Mouse (Mus musculus) testis, postnatal 14 days (tissue): ENCODE measurements at regions not wholly inside any gene's neighbourhood (a gene's known extent, or its start where the extent isn't known, plus 50 kb on each side); places are given as distances from the start of the nearest gene placed in this dataset.

Experiments
- DNase-seq: peaks from one replicate; pipeline ENCODE4 v3.0.0; 2021; ENCODE audit warnings: low spot score

DNA sequence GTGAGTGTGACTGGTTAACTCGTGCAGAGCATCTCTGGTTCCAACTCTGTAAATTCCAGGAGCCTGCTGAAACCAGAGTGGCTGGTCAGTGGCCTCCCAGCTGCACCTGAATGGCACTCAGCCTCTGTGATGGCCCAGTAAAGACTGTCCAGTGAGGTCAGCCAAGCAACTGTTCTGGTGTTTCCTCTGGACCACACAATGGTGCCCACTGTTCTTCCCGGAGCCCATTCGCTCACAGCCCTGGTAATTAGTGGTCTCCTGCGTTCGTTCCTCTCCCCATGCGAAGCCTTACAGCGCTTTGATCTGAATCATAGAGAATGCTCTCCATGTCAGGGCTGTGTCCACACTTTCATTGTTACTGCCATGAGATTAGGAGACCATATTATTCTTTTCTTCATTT is 75.5 kb downstream of the Enkur start:
- no peak for DNase-seq

DNA sequence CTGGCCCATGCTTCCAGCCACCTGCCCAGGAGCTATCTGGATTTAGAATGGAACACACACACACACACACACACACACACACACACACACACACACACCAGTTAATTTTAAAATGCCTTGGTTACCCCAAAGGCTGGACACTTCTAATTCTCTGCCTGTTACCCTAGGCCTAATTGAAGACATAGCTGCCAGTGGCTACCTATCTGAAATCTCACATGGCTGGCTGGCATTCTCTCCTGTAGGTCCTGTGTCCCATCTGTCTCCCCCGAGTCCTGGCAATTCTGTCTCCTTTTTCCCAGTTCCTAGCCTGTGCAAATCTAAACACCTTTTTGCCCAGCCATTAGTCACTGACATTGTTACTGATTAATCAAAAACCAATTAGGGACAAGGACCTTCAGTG is 78.6 kb downstream of the Enkur start:
- DNase-seq, result no peak

DNA sequence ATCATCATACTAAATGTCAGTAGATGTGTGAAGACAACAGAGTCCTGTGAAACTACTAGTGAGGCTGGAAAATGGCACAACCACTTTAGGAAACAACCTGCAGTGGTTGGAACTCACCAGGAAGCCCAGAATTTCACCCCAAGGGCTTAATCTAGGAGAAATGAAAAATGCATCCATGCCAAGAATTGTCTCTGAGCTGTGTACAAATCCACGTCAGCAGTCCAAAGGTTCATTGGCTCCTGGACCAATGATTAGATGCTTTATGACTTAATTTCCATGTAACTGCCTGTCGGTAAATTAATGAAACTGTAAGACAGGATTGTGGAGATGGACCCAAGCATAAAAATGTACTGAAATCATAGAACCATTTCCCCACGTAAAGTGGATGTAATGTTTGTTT is 82.7 kb downstream of the Enkur start:
- no peak for DNase-seq

DNA sequence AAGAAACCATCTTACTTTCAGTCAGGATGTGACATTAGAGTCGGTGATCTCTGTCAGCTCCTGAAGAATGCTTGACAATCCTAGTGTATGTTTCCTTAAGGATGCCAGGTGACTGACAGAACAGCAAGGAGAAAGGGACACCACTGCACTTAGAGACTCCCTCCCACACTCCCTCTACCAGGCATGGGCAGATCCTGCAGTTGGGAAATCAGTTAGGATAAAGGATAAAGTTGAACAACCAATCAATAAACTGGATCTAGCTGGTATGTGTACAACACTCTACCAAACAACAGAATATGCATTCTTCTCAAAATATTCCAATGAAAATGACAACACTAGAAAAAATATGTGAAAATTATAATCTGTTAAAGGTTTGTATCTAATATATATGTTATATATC is 83.5 kb downstream of the Enkur start:
- no peak for DNase-seq

DNA sequence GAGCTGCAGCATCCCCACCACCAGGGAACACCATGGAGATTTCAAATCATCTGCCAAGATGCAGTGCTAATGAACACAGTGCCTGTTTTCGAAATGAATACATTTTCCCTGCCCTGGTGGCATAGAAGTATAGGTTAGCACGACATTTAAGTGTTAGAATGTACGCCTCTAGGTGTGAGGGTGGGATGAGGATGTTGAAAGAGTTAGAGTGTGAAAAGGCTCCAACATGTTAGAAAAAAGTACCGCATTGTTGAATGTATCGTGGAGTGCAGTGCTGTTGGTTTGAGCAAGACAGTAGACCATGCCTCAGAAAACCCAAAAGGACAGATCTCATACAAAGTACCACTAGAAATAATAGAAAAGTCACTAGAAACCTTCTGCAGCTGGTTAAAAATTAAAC is 88.3 kb downstream of the Enkur start:
- DNase-seq, result no peak

DNA sequence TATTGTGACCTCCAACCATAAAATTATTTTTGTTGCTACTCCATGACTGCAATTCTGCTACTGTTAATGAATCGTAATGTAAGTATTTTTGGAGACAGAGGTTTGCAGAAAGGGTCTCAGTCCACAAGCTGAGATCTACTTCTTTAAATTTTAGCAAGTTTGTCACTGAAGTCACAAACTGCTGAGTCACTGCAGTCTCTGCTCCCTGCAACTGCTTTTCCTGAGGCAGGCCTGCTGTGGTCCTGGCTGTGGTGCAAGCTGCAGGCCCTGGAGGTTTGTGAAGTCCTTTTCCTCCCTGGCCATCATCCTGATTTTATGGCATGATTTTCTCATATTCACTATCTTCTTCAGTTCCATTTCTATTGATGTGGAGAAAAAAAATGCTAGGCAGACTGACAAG is 93.6 kb downstream of the Enkur start:
- no peak for DNase-seq

DNA sequence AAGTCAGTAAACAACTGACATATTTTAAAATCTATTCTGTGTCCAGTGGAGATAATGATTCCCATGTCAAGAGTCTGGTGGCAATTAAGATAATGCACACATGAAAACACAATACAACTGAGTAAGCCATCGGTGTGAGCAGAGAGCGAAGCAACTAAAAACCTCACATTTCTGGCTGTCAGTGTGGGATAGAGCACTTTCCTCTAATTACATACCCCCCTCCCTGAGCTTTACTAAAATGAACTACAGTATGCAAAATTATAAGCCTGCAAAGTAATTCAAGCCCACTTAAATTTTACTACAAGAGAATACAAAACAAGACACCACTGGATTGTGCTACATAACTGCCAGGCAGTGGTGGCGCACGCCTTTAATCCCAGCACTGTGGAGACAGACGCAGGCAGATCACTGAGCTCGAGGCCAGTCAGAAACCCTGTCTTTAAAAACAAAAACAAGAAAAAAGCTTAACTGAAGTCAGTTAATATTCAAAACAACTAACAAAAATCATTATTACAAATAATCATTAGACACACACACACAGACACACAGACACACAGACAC is 104.8 kb downstream of the Enkur start:
- no peak for DNase-seq

DNA sequence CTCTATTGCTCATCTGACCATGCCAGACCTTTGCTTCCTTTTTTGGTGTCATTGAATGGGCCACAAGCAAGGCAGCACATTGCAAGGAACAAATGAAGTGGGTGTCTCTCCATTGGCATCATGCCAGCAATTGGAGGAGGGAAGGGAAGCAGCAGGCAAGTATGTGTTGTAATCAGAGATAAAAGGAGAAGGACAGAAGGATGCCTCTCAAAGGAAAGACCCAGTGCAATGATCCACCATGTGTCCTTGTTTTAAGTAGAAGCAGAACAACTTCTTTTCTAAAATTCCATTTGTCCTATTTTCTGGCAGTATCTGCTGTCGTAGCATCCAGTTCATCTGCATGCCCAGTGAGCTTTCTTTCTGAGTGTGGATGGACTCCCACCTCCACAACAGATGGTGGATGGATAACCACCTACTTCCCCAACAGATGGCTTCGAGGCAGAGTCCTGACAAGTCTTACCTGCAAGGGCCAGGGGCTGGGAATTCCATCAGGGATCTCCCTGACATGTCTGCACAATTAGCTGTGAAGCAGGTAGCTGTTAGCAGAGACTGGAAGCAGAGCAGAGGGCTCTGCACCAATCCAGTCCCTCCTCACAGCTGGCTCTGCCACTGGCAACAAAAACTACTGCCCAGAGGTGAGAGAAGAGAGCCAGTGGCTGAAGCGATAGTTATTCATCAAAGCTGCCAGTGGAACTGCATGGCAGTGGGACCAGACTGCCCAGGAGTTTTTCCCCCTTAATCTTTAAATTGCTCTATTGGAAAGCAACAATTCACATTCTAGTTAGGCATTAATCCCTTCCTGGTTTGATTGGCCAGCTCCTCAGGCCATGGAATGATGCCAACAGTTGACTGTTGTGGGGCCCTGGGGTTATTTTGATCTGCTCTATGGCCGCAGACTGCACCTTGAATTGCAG is 113.8 kb downstream of the Enkur start:
- DNase-seq, result no peak

DNA sequence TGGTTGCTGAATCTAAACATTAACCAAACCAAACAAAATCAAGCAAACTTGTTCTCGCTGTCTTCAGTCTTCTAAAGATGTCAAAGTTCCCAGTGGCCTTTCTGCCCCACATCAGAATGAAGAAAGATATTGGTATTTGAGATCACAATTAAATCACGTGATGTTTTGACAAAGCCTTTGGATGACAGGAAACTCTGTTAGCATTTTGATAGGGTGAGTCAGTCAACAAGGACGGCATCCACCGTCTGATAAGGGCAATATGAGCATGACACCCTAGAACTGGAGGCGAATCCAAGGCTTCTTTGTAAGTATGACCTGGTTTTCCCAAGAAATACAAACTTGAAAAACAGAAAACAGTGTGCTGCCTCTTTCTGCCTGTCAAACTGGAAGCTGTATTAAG is 116.8 kb upstream of the Arhgap21 start:
- no peak for DNase-seq

DNA sequence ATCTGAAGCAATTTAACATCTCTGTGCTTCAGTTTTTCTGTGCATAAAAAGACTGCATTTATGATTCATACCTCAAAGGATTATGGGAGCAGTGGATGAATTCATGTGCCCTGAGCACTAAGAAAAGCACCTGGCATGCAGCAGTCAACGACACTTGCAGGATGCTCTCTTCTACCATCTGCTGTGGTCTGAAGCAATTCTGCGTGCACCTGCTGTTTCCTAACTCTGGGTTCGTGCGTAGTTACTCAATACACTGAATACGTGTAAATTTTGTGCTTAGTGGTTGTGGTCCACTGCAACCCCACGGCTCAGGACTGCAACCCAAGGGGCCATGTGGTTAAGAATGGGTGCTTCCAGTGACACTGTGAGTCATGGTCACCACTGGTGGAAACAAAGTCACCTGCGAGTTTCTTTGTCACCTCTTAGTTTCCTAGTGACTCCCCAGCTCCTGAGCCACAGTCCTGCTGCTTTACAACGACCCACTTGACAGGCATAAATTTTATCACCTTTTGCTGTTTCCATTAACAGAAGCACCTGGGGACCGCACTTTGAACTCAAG is 98.7 kb upstream of the Arhgap21 start:
- no peak for DNase-seq

DNA sequence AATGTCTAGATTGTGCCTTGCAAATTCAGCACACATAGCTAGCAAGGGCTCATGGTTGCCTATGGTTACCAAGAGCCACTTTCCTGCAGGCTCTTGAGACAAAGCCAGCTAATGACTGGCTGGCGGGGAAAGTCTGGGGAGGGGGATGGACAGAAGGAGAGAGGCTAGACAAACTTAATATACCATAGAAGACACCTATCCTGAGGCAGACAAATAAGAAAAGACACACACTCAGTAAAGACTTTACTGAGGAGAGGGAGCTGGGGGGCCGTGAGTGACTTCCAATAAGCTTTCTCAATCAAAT is 91.6 kb upstream of the Arhgap21 start:
- no peak for DNase-seq

DNA sequence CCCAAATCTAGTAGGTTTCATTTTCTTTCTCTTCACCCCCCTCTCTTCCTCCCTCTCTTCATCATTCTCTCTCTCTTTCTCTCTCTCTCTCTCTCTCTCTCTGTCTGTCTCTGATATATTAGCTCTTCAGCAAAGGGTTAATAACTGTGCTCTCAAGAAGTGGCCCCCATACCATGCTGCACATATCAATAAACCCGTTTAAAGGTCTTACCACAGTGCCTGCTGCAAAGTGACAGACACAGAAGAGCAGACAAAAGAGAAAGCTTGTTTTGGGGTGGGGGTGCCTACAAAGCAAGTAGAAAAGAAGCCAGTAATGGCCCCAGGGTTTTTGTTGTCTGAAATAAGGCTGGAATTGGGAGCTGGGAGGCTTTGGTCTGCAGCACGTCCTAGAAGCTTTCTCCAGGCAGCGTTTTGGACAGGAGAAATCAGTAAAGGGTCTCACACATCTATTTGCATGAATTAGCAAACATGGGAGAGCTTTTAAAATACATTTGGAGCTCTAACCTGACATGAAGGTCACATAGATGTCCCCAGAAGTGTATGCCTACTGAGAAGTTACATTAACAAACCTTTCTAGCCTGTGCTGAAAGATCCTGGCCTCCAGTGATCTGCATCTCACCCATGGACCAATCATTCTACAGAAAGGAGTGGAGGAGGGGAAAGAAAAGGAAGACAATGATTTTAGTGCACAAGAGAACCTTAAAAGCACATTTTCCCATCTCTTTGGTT is 91.1 kb upstream of the Arhgap21 start:
- no peak for DNase-seq

DNA sequence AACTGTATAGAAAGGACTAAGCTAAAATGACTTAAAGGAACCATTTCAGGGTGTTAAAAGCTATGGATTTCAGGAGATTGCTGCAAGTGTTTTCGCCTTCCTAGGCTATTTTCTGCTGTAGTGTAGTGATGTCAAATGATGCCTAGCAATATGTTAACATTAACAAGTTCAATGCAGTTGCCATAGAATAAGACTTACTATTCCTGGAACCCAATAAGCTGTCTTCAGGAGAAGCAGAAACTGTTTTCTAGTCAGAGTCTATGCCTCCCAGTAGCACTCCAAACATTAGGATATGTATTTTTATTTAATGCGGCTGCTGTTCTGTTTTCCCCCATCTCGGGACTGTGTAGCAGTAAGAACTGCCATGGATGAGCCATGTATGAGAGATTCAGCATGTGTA is 90.3 kb upstream of the Arhgap21 start:
- DNase-seq, result no peak

DNA sequence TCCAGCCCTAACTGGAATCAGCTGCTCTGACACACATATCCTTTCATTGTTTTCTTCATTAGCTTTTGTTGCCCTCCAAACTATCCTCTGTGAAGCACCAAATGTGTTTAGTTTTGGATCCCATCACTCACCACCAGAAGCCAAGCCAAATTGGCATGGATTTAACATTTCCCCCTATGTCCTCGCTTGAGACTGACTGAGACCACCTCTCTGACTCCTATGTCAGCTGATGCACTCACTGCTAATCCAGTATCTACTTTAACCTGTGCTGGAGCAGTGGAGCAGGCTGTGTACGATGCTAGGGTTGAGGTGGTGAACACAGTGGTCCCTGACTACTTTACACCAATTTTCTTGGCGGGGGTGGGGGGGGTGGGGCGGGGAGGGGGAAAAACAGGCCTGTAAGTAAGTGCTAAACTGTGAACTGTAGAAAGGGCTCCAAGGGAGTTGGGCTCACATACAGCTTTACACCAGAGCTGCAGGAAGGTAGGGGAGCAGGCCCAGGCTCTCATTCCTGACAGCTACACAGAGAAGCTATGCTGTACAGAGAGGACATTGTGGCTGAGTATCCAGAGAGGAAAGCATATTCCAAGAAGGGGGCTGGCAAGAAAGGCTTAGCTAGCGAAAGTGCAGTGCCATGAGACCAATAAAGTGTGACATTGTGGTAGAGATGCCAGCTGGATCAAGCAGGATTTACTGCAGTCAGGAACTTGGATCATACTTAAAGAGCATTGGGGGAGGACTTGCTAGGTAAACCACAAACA is 87.9 kb upstream of the Arhgap21 start:
- no peak for DNase-seq

DNA sequence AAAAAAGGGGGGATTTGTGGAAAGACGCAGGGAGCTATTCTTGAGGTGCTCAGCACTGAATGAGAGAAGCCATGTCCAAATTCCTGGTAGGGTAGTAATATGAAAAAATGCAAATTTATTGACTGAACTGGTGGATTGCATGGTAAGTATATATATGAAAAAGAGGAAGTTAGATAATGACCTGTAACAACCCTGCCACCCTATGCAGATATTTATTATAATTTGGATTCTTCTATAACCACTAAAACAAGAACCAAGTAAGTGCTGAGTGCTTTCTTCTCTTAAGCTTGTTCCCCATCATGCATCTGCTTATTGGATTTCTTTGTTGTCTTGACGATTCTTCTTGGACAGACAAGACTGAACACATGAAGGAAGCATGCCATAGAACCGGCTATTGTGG is 86.7 kb upstream of the Arhgap21 start:
- no peak for DNase-seq

DNA sequence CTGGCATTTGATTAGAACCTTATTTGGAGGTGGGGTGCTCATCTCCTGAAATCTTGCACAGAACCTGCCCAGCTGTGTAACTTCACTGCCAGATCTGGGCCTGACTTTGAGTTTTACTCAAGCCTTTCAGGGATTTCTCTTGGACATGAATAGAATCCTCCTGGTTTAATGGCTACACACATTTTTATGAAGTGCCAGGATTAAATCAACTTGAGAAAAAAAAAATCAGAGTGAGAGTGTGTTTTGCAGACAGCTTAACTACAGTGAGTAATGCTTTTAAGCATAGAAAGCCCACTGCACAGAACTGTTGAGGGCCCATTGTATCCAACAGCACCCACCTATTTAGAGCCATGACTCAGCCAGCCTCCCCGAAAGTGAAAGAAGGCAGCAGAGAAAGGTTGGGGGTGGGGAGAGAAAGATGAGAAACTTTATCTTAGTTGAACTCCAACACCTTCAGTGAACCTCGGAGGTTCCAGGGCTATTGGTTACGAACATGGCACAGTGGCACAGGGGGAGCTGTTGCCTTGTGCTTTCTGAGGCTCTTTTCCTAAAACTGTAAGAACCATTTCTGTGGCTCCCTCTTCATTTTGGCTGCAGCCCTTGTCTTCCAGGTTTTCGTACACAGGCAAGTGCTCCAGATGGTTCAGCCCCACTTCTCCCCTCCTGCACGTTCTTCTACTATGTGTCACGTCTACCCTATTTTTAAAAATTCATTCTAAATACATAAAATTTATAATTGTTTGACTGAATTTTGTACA is 85.8 kb upstream of the Arhgap21 start:
- DNase-seq, result no peak

DNA sequence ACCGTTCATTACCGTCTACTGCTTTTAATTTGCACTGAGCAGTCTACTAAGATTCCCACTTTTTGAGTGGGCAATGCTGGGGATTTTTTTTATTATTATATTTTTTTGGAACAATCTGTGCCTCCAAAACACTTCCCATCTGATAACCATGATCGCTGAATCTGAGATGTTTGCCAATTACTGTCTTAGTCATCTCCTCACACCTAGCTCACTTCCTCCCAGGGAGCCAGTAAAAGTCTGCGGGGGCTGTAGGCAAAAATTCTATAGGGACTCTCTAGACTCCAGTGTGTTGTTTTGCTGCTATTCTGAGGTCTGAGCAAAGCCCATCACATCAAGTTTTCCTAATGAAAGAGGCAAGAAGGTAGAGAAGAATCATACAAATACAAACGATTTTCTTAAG is 84.9 kb upstream of the Arhgap21 start:
- no peak for DNase-seq

DNA sequence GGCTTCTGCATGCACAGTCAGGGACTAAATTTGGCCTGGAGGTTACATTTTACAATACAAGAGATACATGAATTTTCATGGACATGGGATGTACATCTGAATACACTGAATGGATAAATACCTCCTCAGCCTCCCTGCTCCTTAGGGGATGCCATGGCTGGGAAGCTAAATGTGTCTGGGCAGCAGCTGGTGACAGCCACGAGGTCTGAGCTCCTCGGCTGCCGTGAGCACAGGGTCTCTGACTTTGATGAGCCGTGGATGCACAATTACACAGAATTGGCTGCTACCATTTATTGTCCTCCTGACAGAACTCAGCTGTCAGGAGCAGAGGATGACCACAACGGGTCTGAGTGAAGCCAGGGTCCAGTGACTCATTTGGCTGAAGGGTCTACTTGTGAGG is 80.3 kb upstream of the Arhgap21 start:
- no peak for DNase-seq

DNA sequence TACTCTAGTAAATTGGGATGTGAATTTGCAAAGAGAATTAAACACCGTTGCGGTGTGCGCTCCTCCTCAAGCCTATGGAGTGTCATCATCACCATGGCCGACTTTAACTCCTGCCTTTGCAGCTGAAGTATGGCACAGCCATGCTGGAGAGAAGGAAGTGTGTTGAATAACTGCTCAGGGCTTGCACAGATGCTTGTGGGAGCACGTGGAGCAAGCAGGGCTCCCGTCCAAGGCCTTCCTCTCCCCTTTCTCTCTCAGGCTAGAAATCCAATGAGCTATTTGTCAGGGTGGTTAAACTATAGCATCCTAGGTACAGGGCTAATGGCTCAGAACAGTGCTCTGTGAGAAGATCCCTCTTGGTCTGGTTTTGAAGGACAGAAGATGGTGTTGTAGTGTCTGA is 79.5 kb upstream of the Arhgap21 start:
- no peak for DNase-seq

DNA sequence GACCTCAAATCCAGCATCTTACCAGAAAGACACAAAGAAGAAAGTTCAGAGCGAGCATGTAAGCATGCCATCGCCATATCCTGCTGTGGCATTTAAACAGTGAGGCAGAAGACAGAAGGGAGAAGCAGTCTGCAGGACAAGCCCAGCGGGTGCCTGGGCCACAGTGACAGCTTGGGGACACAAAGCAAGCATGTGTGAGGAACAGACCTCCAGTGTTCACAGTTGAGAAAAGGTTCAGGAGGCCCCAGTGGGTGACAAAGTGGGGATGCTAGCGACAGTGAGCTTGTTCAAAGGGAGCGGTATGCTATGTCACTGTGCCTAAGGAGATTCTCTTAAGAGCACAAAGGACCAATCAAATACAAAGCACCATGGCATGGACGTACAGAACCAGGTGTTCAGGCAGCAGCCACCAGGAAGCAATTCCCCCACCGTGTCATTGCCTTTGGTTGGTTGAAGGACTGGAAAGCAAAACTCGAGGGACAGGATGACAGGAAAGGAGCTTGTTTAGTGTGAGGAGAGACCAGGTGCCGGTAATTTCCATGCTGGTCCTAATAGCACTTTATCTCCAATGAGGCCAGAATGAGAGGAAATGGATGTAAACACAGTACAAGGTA is 77.9 kb upstream of the Arhgap21 start:
- DNase-seq, result no peak

DNA sequence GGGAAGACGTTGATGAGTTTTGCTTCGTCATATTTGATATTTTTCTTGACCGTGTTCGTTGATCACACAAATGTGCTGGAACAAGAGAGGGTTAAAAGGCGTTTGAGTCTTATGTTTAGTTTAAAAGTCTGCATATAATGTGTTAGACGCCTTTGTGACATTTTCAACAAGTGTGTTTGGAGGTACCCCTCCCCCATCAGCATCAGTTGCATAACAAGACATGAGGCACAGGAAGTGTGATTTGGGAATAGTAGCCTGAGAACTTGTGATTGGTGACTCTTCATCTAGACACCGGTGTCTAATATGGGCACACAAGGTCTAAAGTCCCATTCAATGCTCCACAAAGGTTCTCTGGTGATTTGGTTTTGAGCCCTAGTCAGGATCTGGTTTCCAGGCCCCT is 76.1 kb upstream of the Arhgap21 start:
- no peak for DNase-seq
